Mouse (Mus musculus) large intestine, adult 2 months (tissue): Measurements from ENCODE around the gene Ubl5. TPM values are rescaled to one million over a fixed set of nuclear protein-coding genes. Genes with fewer than 3 reads are reported as not detected.
"Not testable (repeated sequence)": the region's sequence is repeated elsewhere in the genome, so short reads cannot be mapped to it uniquely, and the experiment has no call there.

Experiments
- DNase-seq: peaks from one replicate; pipeline ENCODE4 v3.0.0-alpha.2; 2012; ENCODE audit warnings: low read depth, low spot score
- WGBS: fragments of 180-500 bp; shearing (Covaris S2); methylation state at CpG from one replicate; pipeline ENCODE4 v1.1.7; 2018; 5-methylcytosine and 5-hydroxymethylcytosine counted together
- polyA plus RNA-seq: library from polyadenylated mRNA; depleted of rRNA; stranded (reverse); fragments of >200 nt; gene quantifications from 2 replicates; pipeline ENCODE4 v1.2.3, GENCODE M21; 2012

Ubl5 gene
- polyA plus RNA-seq, 1 experiment, result 348 TPM

GRCm38 (mm10) chr9:20652260-20652658 lies 9.6 kb downstream of the Ubl5 start:
- DNase-seq, result no peak
- WGBS, result 0% methylated on average over 25 of the region's 25 CpGs

GRCm38 (mm10) chr9:20653859-20654258 lies 11.2 kb downstream of the Ubl5 start:
- 92% methylated on average over 3 of the region's 3 CpGs for WGBS
- DNase-seq, result no peak

- WGBS, result 87% methylated on average over 3 of the region's 3 CpGs
- no peak for DNase-seq
Observed at GRCm38 (mm10) chr9:20657546-20657945, 14.9 kb downstream of the Ubl5 start.

GRCm38 (mm10) chr9:20662325-20662724 lies 19.6 kb downstream of the Ubl5 start:
- WGBS, result 57% methylated on average over 3 of the region's 3 CpGs
- DNase-seq, result no peak

GRCm38 (mm10) chr9:20662874-20663273 lies 20.2 kb downstream of the Ubl5 start:
- no peak for DNase-seq
- WGBS, result 90% methylated on average over 8 of the region's 8 CpGs

GRCm38 (mm10) chr9:20663956-20664355 lies 21.3 kb downstream of the Ubl5 start:
- WGBS, result 94% methylated on average over 2 of the region's 2 CpGs
- no peak for DNase-seq

GRCm38 (mm10) chr9:20664366-20664765 lies 21.7 kb downstream of the Ubl5 start:
- DNase-seq, result no peak

GRCm38 (mm10) chr9:20664982-20665637 lies 22.4 kb downstream of the Ubl5 start:
- DNase-seq, result no peak
- 84% methylated on average over 5 of the region's 5 CpGs for WGBS

More at GRCm38 (mm10) chr9:20664366-20664765, 21.7 kb downstream of the Ubl5 start:
- 97% methylated on average over 2 of the region's 2 CpGs for WGBS

GRCm38 (mm10) chr9:20665925-20666324 lies 23.2 kb downstream of the Ubl5 start:
- WGBS, result 55% methylated on average over 8 of the region's 8 CpGs
- DNase-seq, result no peak

GRCm38 (mm10) chr9:20666510-20667034 lies 23.9 kb downstream of the Ubl5 start:
- DNase-seq, result no peak
- 15% methylated on average over 7 of the region's 7 CpGs for WGBS

GRCm38 (mm10) chr9:20668065-20668464 lies 25.4 kb downstream of the Ubl5 start:
- WGBS, result 90% methylated on average over 22 of the region's 22 CpGs
- no peak for DNase-seq

GRCm38 (mm10) chr9:20672047-20672446 lies 29.4 kb downstream of the Ubl5 start:
- 40% methylated on average over 16 of the region's 16 CpGs for WGBS
- DNase-seq, result no peak

GRCm38 (mm10) chr9:20677892-20678291 lies 35.2 kb downstream of the Ubl5 start:
- no peak for DNase-seq
- WGBS, result 90% methylated on average over 12 of the region's 12 CpGs

GRCm38 (mm10) chr9:20680378-20680958 lies 37.8 kb downstream of the Ubl5 start:
- 82% methylated on average over 9 of the region's 9 CpGs for WGBS
- DNase-seq, result no peak

- WGBS, result 47% methylated on average over 7 of the region's 7 CpGs
- DNase-seq, result no peak
Observed at GRCm38 (mm10) chr9:20681546-20682388, 39.1 kb downstream of the Ubl5 start.

- 60% methylated on average over 2 of the region's 2 CpGs for WGBS
- no peak for DNase-seq
Observed at GRCm38 (mm10) chr9:20682389-20682722, 39.7 kb downstream of the Ubl5 start.

- WGBS, result 47% methylated on average over 17 of the region's 17 CpGs
- no peak for DNase-seq
Observed at GRCm38 (mm10) chr9:20685081-20685861, 42.6 kb downstream of the Ubl5 start.

GRCm38 (mm10) chr9:20689403-20689802 lies 46.7 kb downstream of the Ubl5 start:
- no peak for DNase-seq
- 22% methylated on average over 1 of the region's 1 CpGs for WGBS

GRCm38 (mm10) chr9:20689913-20690312 lies 47.2 kb downstream of the Ubl5 start:
- 6% methylated on average over 4 of the region's 4 CpGs for WGBS
- no peak for DNase-seq

GRCm38 (mm10) chr9:20690449-20690848 lies 47.8 kb downstream of the Ubl5 start:
- not testable (repeated sequence) for DNase-seq
- WGBS, result 89% methylated on average over 2 of the region's 2 CpGs
